Mouse (Mus musculus) frontal cortex, postnatal 14 days (tissue): Measurements from ENCODE around the gene Ppp1r9b.

ENCODE experiments used
- DNase-seq, 2 experiments: peaks; one replicate each; pipeline ENCODE4 v3.0.0; 2022; ENCODE audit warnings: low spot score in 2 of 2

Gene Ppp1r9b

GRCm38 (mm10) chr11:94976199-94976598 lies 14.6 kb upstream of the Ppp1r9b start, which contains the start of gene Sgca:
Gene Sgca (minus strand): TSS chr11:94976327.
- DNase-seq: no peak

GRCm38 (mm10) chr11:94978178-94978915 lies 12.5 kb upstream of the Ppp1r9b start:
- no peak for DNase-seq

- DNase-seq: peak; percentile 94 to 96
Measured at GRCm38 (mm10) chr11:94978947-94979346, 11.9 kb upstream of the Ppp1r9b start.

- DNase-seq: no peak
Measured at GRCm38 (mm10) chr11:94979462-94980179, 11.2 kb upstream of the Ppp1r9b start.

GRCm38 (mm10) chr11:94985140-94985539 lies 5.7 kb upstream of the Ppp1r9b start:
- peak in 1 of 2 experiments; percentile 7 for DNase-seq

- DNase-seq: no peak
Measured at GRCm38 (mm10) chr11:94985822-94986221, 5.0 kb upstream of the Ppp1r9b start.

- no peak for DNase-seq
Measured at GRCm38 (mm10) chr11:94986435-94986834, 4.4 kb upstream of the Ppp1r9b start.

- DNase-seq: peak in 1 of 2 experiments; percentile 4
Measured at GRCm38 (mm10) chr11:94987341-94987740, 3.5 kb upstream of the Ppp1r9b start.

GRCm38 (mm10) chr11:94987851-94988250 lies 3.0 kb upstream of the Ppp1r9b start:
- peak in 1 of 2 experiments; percentile 13 for DNase-seq

- DNase-seq: peak in 1 of 2 experiments; percentile 52
Measured at GRCm38 (mm10) chr11:94988780-94989561, 1.9 kb upstream of the Ppp1r9b start.

- DNase-seq: peak in 1 of 2 experiments; percentile 59
Measured at GRCm38 (mm10) chr11:94989562-94990017, 1.2 kb upstream of the Ppp1r9b start.

- no peak for DNase-seq
Measured at GRCm38 (mm10) chr11:94990102-94990748, 610 bp upstream of the Ppp1r9b start.

GRCm38 (mm10) chr11:94991641-94992479 lies 1.0 kb downstream of the Ppp1r9b start:
- DNase-seq: no peak

GRCm38 (mm10) chr11:94992480-94992753 lies 1.6 kb downstream of the Ppp1r9b start:
- no peak for DNase-seq

GRCm38 (mm10) chr11:94992754-94993606 lies 2.1 kb downstream of the Ppp1r9b start:
- DNase-seq: no peak

- no peak for DNase-seq
Measured at GRCm38 (mm10) chr11:94994208-94994814, 3.5 kb downstream of the Ppp1r9b start.

GRCm38 (mm10) chr11:94994947-94995772 lies 4.3 kb downstream of the Ppp1r9b start:
- no peak for DNase-seq

GRCm38 (mm10) chr11:94996101-94996500 lies 5.3 kb downstream of the Ppp1r9b start:
- no peak for DNase-seq

- DNase-seq: no peak
Measured at GRCm38 (mm10) chr11:94996984-94997383, 6.1 kb downstream of the Ppp1r9b start.
